Mouse (Mus musculus): Measurements from ENCODE around the gene Suds3.

The Suds3 gene

GRCm38 (mm10) chr5:117136570-117136969 lies 20.7 kb upstream of the Suds3 start:
- no peak for DNase-seq (ENCODE audit: low read depth, low spot score)

GRCm38 (mm10) chr5:117135869-117136268 lies 20.0 kb upstream of the Suds3 start:
- DNase-seq (ENCODE audit: low read depth, low spot score) = no peak

- no peak for DNase-seq (ENCODE audit: low read depth, low spot score)
These were observed 19.1 kb upstream of the Suds3 start for GRCm38 (mm10) chr5:117134889-117135456.

GRCm38 (mm10) chr5:117134066-117134888 lies 18.4 kb upstream of the Suds3 start:
- DNase-seq (ENCODE audit: low read depth, low spot score) = no peak

- DNase-seq (ENCODE audit: low read depth, low spot score) = no peak
These were observed 17.6 kb upstream of the Suds3 start for GRCm38 (mm10) chr5:117133446-117134065.

- no peak for DNase-seq (ENCODE audit: low read depth, low spot score)
These were observed 14.8 kb upstream of the Suds3 start for GRCm38 (mm10) chr5:117130726-117131125.

GRCm38 (mm10) chr5:117127051-117127450 lies 11.1 kb upstream of the Suds3 start:
- no peak for DNase-seq (ENCODE audit: low read depth, low spot score)

GRCm38 (mm10) chr5:117125482-117126346 lies 9.8 kb upstream of the Suds3 start:
- DNase-seq (ENCODE audit: low read depth, low spot score) = no peak

- DNase-seq (ENCODE audit: low read depth, low spot score) = no peak
These were observed 7.9 kb upstream of the Suds3 start for GRCm38 (mm10) chr5:117123840-117124239.

- DNase-seq (ENCODE audit: low read depth, low spot score) = no peak
These were observed 7.2 kb upstream of the Suds3 start for GRCm38 (mm10) chr5:117123102-117123501.

- no peak for DNase-seq (ENCODE audit: low read depth, low spot score)
These were observed 5.7 kb upstream of the Suds3 start for GRCm38 (mm10) chr5:117121657-117122056.

GRCm38 (mm10) chr5:117120489-117121466 lies 4.9 kb upstream of the Suds3 start:
- no peak for DNase-seq (ENCODE audit: low read depth, low spot score)

GRCm38 (mm10) chr5:117119777-117120488 lies 4.0 kb upstream of the Suds3 start, which contains the start of gene Taok3:
Gene Taok3, plus strand, starts transcription at chr5:117120129.
- peak; percentile 95 for DNase-seq (ENCODE audit: low read depth, low spot score)

GRCm38 (mm10) chr5:117118850-117119249 lies 2.9 kb upstream of the Suds3 start:
- no peak for DNase-seq (ENCODE audit: low read depth, low spot score)

- no peak for DNase-seq (ENCODE audit: low read depth, low spot score)
These were observed 2.3 kb upstream of the Suds3 start for GRCm38 (mm10) chr5:117118220-117118619.

- no peak for DNase-seq (ENCODE audit: low read depth, low spot score)
These were observed 1.8 kb upstream of the Suds3 start for GRCm38 (mm10) chr5:117117716-117118115.

GRCm38 (mm10) chr5:117117241-117117640 lies 1.3 kb upstream of the Suds3 start:
- no peak for DNase-seq (ENCODE audit: low read depth, low spot score)

- DNase-seq (ENCODE audit: low read depth, low spot score) = no peak
These were observed 747 bp upstream of the Suds3 start for GRCm38 (mm10) chr5:117116660-117117059.

GRCm38 (mm10) chr5:117115193-117115767 lies 633 bp downstream of the Suds3 start:
- no peak for DNase-seq (ENCODE audit: low read depth, low spot score)

Data from WW6 (cell line).